Mouse (Mus musculus) skeletal muscle tissue, adult 2 months (tissue): ENCODE measurements at regions not wholly inside any gene's neighbourhood (a gene's known extent, or its start where the extent isn't known, plus 50 kb on each side); places are given as distances from the start of the nearest gene placed in this dataset.

ENCODE experiments used
- DNase-seq: peaks from one replicate; pipeline ENCODE4 v3.0.0-alpha.2; 2012; ENCODE audit warnings: low read depth, low spot score

DNA sequence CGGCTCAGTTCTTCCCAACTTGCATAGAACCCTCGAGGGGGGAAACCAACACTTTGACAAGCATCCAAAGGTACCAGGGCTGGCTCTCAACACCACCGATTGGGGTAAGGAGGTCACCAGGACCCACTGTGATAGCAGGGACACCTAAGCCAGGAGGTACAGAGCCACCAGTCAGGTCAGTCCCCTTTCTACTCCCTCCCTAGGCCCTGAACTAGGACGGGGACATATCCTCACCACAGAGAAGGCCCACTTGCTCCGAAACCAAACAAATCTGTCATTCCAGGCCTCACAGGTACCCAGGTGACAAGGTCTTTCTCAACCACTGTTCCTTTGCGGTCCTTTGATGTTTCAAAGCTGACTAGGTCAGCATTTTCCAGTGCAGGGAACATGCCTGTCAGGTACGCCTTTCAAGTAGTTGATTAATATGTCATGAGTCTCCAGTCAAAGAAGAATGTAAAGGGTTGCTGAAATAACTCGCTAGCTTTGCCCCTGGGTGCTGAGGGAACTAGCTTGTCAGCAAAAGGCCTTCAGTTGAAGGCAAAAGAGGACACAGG, 95.4 kb downstream of the Zfp36l1 start:
- DNase-seq, result no peak

DNA sequence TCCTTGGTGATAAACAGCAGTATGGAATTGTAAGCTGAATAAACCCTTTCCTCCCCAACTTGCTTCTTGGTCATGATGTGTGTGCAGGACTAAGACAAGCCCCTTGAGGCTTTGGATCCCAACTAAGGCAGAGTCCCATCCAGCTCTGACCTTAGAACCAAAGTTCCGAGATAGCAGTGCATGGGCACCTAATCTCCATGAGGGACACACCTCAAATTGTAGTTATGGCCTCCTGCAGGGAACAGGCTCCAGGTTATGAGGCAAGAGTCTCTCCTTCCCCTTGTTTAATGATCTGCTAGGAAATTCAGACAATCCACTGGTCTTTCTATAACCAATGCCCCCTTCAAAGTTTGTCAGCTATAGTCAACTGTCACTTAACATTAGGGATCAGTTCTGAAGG, 96.9 kb downstream of the Zfp36l1 start:
- DNase-seq, result no peak

DNA sequence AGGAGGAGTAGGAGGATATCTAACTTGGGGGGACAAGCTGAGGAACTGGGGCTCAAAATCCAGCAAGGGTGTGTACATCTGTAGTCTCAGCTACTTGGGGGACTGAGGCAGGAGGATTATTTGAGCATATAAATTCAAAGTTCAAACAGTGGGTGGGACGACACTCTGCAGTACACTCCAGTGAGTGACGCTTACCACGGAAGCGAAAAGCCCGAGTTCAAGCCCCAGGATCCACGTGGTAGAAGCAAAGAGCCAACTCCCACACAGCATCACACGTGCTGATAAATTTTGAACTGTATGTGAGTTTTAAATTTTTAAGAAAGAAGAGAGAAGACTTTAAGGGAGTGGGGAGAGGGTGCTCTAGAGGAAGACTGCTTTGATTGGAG, 98.2 kb downstream of the Zfp36l1 start:
- DNase-seq, result no peak

DNA sequence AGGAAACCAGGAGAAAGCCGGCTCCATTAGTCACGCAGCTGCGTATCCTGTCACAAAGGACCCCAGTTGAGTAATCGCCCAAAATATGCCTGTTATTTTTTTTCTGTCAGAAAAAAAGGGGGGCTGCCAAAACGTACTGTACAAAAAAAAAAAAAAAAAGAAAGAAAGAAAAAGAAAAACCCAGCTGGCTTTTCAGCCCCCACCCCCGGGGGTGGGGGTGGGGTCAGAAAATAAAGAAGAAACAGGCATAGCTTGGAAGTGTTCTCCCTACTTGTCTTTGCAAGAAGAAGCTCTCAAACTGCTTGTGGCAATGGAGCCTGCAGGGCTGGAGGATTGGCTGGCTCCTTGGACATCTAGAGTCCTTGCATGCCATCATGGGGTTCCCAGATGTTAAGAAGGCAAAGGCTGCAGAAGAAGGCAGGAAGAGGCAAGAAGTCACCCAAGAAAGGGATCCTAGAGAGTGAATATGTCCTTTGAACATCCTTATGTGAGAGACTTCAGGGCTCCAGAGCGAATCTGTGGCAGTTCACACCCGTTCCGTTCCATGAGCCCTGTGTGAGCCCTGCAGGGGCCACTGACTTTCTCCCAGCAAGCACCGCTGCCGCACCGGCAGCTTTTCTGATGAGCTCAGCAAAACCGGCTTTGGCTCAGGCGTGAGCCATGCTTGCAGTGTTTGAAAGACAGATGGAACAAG, 98.8 kb downstream of the Zfp36l1 start:
- peak; percentile 67 for DNase-seq

DNA sequence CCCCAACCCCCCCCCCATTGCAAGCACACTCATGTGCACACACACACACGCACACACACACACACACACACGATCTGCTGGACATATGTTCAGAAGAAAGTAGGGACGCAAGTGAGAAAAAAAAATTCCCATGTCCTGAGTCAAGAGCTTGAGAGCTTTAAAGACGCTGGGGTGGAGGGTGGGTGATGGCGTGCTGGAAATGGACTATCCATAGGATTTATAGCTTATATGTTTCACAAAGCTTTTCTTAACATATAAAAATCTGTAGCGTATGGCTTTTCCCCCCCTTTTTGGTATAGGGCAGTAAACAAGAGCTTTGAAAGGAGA, 99.3 kb downstream of the Zfp36l1 start:
- no peak for DNase-seq

DNA sequence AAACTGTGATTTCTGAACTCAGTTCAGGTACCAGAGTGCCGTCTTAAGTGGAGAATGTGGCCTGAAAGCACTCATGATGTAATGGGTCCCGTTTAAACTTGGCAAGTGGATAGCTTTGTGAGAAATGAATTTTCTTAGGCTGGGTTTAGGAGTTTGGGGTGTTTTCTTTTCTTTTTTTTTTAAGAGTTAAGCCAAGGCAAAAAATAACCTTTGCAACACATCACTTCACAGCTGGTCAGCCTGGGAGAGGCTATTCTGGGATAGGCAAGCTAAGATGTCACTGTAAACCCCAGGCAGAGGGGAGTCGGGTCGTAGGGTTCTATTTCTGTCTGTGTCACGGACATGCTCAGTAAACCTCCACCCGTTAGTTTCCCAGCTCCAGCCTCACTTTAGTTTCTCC, 100.9 kb downstream of the Zfp36l1 start:
- DNase-seq, result peak; percentile 86

DNA sequence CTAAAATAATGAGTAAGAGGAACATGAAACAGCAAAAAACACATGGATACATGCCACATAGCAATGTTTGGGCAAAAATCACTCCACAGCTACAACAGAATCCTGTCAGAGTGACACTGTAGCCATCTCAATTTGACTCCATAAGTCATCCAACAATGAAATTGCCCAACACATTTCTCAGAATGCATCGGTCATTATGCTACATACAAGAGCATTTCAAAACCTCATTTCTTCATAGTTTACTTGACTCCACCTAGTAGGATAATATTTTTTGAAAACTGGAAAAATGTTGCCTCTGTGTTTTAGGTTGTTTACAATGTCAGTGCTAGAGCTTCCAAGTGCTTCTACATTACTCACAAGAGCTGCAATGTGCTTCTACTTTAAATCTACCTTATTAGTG, 101.9 kb downstream of the Zfp36l1 start:
- DNase-seq, result no peak

DNA sequence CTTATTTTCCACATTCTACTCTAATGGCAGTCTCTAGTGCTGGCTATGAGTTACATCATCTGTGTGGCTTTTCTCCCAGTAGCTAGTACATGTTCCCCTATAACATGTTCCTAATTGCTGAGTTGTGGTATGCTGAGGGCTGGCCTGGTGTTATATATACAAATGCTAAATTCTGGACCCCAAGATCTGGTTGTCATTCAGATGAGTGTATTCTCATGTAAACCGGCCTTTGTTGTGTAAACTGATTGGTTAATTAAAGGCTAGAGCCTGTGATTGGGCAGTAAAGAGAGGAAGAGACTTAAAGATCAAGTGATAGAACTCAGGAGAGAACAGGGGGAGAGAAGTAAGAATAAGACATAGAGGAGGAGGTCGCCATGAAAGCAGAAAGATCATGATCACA, 102.6 kb downstream of the Zfp36l1 start:
- DNase-seq, result no peak

DNA sequence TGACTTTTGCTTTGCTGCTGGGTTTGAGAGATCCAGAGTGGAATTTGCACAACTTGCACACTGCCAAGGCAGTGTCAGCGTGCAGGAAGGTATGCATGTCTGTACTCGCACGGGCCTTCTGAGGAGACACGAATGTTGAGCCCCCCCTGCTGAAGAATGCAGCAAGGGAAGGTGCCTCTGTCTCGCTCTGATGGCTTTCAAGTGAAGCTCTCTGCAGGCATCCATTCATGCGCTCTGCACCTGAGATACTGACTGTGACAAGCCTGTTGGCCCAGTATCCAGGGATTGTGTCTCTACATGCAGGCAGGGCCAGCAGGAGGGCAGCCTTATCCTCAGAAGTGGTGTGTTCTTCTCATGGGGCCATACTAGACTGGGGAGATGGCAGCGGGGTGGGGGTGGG, 105.0 kb downstream of the Zfp36l1 start:
- no peak for DNase-seq

DNA sequence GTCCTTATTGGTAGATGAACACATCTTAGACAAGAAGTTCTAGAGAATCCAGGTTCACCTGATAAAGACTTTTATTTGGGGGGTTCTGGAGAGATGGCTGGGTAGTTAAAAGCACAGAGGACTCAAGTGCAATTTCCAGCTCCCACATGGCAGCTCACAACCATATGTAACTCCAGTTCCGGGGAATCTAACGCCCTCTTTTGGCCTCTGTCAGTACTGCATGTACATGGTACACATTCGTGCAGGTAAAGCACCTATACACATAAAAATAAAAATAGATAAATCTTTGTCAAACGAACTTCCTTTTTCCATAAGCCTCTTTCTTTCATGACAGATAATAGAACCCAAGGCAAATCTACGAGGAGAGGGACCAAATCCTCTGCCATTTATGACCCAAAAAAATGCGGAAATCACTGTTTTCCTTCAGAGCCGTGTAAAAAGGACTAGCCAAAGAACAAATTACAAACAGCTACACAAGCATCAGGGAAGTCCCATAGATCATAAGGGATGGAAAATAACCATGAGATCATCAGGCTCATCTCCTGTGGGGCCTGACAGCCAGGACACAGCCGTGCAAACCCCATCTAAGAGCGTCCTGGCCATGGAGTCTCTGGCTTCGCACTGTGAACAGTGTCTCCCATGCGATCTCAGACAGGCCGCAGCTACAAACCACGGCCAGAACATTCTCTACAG, 107.4 kb downstream of the Zfp36l1 start:
- DNase-seq, result peak; percentile 81

DNA sequence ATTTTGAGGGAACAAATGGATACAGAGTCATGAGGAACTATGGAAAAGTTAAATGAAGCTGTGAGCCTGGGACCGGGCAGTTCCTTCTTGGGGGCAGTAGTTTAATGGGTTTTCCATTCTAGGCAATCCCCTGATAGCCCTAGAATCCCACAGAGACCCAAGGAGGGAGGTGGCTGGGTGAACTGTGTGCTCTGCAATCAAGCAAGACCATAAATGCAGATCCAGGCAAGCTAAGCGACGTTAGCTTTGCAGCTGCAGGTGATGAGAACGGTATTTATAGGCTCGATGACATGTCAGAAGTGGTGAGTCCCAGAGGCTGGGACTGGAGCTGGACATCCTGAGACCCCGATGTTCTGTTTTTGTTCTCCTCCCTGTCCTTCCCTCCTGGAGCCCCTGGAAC, 108.2 kb downstream of the Zfp36l1 start:
- no peak for DNase-seq

DNA sequence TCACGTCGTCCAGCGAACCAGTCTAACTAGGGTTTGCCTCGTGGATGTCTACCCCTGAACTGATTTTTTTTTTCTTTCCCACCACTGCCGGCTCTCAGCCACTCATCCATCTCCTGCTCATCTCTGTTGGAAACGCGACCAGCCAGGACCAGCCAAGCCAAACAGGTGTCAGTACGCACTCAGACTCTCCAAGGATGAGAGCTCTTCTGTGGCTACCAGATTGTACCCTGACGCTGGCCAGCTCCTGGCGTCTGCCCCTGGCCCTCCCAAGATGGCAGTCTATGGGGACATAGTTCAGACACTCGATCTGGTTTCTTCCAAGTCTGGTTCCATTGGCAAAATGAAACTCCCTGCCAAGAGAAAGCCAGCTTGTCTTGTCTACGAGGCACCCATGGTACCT, 109.3 kb downstream of the Zfp36l1 start:
- no peak for DNase-seq

DNA sequence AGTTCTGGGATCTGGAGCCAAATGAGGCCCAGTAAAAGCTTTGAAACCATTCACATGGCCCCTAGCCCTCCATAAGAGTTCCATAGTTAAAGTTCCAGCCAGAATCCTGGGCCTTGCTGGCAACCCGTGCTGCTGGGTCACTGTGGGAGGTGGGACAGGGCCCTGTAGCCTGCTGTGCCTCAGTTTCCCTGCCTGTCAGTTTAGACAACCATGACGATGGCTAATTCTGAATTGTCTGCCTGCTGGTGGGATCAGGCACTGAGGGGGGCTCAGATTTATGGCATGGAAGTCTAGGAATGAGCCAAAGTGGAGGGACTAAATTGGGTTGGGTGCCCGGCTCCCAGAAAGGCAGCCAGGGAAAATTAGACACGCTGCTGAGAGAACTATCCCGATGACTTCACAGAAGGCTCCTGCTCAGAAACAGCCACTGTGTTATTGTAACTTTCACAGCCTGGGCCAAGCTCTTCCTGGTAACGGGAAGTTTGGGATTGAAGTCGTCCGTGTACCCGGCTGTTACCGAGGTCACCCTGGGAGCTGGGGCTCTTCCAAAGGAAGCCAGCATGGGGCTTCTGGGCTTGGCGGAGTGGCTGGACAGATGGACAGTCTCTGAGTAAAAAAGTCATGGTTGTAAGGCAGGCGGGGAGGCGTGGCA, 110.2 kb downstream of the Zfp36l1 start:
- DNase-seq, result no peak

DNA sequence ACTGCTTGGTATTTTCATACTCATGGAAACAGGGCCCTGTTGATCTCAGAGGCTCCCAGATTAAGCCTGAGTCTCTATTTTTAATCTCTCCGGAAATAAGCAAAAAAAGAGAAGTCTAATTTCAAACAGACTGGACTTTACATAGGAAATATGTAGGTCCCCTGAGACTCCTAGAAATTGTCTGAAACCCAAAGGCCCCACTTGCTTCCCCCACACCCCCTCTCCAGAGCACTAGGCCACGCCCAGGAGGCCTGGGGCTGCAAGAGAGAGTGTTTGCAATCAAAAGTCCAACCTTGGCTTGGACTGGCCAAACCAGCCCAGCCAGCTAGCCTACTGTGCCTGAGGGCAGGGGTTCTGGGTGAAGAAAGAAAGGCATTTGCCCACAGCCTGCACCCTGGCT, 111.0 kb downstream of the Zfp36l1 start:
- DNase-seq, result no peak

DNA sequence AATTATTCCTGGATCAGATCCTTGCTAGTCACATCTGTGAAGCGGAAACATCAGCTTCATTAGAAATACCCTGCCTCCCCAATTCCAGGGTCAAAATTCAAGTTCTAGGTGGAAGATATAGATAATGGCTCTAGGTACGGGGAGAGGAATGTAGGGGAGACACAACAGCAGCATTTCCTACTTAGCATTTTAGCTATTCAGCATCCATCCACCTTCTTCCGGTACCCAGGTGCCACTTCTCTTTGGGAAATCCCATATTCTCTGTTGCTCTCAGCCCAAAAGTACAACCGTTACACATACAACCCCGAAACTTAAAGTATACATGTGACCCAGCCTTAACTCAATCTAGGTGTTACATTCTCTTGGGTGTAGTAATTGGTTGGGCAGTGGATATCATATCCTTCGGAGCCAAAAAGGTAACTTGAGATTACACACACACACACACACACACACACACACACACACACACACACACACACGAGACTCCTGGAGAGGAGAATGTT, 112.9 kb downstream of the Zfp36l1 start:
- no peak for DNase-seq

DNA sequence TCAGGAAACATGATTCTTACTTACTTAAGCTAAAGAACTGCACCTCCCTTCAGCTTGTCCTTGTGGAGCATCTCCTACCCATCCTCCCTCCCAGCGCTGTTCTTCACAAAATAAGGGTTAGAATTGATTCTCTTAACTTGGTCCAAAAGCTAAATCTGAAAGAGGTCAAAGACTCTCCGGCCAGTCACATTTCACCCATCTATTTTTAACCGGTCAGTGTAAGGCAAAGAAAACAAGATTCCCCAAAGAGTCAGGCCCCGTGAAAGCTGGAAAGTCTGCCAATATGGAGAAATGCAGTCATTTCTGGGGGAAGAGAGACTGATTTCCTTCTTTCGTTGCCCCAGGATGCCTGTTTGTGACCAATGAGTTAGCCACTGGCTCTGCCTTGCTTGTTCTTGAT, 114.0 kb downstream of the Zfp36l1 start:
- DNase-seq, result no peak

DNA sequence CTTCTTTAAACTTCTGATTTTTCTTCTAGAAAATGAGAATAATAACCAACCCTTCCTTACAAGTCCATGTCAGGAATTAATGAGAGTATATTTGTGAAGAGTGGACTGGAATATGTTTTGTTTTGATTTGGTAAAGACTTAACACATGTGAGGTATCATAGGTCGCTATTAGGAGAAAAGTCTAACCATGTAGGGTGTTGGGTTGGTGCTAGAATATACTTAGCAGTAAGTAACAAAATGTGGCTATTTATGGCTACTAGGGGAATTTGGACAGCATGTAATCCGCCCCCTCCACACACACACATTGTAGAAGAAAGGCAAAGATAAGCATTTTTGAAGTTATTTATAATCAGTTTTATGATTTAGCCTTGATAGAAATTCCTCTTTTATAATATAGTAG, 114.5 kb downstream of the Zfp36l1 start:
- no peak for DNase-seq

DNA sequence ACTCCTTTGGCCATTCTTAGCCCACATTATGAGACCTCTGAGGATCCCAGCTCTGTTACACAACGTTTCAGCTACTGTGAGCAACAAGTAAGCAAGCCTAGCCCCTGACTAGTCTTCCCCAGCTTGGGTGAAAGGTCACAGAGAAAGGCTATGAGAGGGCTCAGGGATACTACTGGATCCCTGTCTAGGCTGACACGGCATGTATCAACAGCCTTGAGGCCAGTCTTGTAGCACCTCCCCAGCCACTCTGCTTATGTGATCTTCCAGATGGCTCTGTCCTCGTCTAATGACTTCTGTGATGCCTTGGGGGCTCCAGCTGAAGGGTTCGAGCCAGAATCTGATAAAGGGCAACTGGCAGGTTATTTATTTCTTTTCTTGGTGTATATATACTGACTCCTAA, 115.6 kb downstream of the Zfp36l1 start:
- no peak for DNase-seq

DNA sequence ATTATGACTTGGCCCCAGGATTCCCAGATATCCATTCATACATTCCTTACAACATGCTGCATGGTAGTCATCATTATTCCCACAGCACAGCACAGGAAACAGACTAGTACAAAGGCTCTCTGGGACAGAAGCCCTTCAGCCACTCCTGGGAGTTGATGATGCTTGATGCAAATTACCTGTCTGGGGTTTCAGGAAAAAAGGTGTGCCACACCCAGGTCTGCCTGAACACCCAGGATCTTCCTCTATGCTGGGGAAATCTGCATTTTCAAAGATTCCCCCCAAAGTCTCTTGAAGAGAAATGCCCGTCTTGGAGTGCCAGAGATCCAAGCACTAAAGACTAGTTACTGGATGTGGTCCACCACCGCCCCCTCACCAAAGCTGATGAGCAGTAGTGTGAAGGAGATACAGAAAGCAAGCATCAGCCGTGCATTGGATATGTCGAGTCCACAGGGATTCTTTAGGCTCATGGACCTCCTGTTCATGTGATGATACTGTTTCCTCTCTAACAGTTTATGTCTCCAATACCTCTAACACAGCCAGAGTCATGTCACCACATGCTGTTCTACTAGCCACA, 117.2 kb downstream of the Zfp36l1 start:
- no peak for DNase-seq

DNA sequence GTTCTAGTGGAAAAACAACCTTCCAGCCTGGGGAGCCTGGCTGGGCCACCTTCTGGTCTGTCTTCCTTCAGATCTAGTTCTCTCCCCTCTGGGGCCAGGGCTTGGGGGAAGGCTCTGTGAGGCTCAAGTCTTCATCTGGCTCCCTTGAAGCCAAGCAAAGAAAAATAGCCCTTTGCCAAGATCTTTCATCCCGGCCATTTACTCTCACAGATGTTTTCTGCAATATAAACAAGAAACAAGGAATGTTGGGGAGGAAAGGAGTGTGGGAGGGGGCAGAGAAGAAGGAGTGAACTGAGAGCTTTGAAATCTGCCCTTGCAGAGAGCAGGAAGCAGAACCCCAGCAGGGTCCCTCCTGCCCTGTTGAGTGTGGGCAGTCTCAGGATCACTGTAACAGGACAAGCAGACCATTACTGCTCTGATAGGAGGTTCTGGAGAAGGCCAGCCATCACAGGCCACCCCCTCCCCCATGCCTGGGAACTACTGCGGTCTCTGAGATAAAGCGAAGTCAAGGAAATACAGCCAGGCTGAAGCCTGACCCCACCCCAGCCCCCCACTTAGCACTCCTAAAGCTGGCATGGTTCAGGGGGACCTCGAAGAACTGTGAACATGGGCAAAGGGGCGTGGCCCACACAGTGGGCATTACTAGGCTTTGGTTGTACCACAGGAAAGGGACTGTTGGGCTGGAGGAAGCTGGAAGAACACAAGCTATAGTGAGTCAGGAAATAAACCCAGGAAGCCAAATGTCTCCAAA, 118.8 kb downstream of the Zfp36l1 start:
- DNase-seq, result no peak

DNA sequence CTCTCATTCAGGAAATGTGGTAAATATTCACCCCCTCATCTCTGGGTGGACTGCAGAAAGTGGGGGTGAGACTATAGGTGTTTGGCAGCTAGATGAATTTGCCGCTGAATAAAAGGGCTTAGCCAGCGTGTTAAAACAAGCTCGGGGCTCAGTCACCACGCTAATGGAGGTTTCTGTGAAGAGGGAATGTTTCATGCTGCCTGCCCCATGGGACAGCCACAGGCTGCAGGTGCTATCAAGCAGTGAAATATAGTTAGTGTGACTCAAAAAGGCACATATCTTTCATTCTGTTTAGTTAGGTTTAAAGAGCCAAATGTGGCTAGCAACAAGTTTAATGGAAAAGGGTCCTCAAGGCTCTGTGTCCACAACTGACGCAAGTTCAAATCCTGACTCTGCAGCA, 121.5 kb downstream of the Zfp36l1 start:
- DNase-seq, result no peak

DNA sequence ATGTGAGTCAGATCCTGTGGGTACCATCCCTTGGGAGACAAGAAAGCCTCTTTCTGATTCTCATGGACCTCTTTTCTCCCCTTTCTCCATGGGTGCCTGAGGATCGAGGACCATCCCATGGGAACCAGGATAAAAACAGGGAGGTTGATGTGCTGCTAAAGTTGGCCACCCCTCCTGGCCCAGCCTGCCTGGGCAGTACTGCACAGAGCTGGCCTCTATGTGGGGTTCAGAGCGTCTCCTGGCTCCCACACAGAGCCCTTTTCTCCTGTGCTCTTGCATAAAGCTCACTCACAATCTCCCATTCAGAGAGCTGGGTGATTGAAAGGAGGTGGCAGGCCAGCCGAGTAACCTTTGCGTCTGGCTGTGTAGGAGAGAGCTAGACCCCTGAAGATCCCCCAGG, 122.1 kb downstream of the Zfp36l1 start:
- no peak for DNase-seq
